Mouse (Mus musculus) testis, postnatal 10 days (tissue): ENCODE results near the gene Dcaf6.

Experiments
- DNase-seq: peaks from one replicate; pipeline ENCODE4 v3.0.0; 2021; ENCODE audit warnings: low spot score

Dcaf6 gene

DNA sequence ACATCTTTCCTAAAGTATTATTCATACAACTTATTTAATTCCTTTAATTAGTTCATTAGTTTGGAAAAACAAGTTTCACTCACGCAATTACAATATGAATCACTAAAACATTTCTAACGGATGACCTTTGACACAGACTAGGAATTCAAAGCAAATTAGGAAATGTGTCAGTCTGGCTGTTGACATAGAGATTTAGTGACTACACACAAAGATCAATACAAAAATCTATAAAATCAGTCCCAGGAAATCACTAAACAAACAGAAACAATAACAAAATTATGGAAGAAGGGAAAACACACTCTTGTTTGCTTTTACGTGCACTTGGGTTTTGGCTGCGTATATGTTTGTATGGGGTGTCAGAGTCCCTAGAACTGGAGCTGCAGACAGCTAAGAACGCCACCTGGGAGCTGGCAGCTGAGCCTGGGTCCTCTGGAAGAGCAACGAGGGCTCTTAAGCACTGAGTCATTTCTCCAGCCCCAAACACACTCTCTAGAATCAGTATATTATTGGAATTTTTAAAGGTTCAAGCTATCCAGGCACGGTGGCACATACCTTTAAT, 38.8 kb downstream of the Dcaf6 start:
- no peak for DNase-seq

- DNase-seq = no peak
These were observed 63.9 kb downstream of the Dcaf6 start for GRCm38 (mm10) chr1:165396401-165396805.

- no peak for DNase-seq
These were observed 64.3 kb downstream of the Dcaf6 start for GRCm38 (mm10) chr1:165395940-165396339.

DNA sequence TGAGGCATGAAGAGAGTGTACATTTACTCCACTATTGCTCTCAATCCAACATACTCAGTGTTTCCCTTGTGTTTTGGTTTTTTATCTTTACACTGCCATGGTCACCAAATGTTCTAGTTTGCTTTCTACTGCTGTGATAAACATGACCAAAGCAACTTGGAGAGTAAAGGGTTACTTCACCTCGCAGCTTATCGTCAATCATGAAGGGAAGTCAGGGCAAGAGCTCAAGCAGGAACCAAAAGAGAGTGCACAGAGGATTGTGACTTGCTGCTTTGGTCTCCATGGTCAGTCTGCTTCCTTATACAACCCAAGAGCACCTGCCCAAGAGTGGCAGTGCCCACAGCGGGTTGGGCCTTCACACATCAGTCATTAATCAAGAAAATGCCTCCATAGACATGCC, 65.4 kb downstream of the Dcaf6 start:
- no peak for DNase-seq

GRCm38 (mm10) chr1:165393033-165393432, 67.2 kb downstream of the Dcaf6 start:
- DNase-seq = no peak

DNA sequence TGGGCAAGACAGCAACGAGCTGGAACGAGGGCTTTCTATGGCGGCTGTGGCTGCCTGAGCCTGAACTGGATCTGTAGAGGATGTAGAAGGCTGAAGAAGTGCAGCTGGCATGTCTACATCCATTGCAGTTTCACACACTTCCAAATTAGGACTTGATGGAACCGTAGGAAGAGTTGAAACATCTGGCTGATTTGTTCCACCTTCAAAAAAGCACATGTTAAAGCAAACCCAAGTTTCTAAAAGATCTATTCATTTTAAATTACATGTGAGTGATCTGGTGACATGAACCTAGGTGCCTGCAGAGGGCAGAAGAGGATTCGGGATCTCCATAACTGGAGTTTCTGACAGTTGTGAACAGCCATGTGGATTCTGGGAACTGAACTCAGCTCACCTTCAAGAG, 71.6 kb downstream of the Dcaf6 start:
- DNase-seq = peak; percentile 48

DNA sequence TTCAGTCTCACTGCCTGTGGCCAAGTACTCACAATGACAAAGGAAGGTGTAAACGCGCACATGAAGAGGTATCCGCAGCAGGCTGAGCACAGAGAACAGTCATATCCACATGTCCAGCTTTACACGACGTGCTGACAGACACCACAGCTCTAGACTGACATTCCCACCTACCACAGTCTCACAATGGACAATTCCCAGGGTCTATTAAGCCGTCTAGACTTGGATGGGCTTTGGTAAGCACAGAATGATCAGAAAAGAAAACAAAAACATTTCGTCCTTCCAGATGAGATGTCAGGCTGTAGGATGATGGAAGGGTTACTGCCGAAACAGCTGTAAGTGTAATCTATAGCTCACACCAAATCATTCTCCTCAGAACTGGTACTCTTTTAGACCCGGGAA, 73.8 kb downstream of the Dcaf6 start:
- DNase-seq = no peak

DNA sequence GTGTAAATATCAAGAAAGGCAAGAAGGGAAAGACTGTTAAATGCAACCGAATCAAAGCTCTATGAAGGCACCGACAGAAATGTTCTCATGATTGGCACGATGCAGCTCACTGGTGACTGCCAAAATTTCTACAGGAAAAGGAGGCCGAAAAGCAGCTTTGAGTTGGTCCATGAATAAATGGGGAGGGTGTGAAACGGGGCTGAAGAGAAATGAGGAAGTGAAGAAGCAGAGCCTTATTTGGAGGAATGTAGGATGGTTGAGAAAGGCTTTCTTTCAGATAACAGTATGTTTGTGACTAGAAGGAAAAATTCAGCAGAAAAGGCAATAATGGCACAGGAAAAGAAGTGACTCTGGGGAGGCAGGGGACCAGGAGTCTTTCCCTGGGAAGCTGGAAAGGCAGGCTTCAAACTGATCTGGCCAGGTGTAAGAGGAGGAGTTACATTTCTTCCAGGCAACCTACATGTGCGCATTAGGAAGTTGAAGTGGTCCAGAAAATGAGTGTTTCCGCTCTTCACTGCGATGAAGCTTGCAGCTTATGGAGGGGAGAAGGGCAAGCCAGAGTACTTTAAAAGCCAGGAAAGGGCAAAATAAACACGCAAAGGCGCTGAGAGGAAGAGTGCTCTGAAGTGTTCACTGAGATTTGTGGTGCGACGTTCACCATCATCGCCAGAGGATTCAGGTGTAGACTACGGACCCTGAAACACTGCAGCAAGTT, 74.3 kb downstream of the Dcaf6 start:
- no peak for DNase-seq

- no peak for DNase-seq
These were observed 86.4 kb downstream of the Dcaf6 start for GRCm38 (mm10) chr1:165373839-165374238.

DNA sequence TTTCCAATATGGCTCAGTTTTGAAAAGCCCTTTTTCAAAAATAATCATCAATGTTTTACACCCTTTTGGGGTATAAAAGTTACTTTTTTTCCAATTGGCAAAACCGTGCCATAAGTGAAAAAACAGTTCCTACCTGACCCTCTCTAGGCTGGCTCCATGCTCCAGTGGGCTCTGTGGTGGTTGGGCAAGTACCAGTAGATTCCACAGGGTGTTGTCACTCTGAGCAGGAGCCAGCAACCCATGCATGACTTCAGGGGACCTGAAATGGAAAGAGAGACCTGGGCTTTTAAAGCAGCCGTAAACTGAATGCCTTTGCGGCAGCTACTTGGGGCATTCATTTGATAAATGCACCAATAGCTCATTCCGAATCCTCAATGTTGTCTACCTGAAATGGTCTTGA, 89.3 kb downstream of the Dcaf6 start:
- no peak for DNase-seq

GRCm38 (mm10) chr1:165365057-165365456, 95.2 kb downstream of the Dcaf6 start:
- DNase-seq = no peak

GRCm38 (mm10) chr1:165363271-165363670, 97.0 kb downstream of the Dcaf6 start:
- no peak for DNase-seq

DNA sequence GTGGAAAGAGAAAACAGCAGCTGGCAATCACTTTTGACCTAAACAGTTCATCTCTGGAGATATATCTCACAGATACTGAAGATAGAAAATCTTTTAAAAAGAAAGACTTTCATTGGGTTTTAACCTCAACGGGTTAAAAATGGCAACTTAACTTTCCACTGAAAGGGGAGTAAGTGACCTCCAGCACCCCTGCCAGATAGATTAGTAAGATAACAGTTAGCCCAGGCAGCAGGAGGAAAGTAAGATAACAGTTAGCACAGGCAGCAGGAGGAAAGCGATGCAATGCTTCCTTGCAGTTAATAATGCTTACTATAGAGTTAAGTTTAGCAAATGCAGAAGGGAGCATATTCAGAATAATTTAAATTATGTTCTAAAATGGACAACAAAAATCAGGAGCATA, 103.9 kb downstream of the Dcaf6 start:
- DNase-seq = no peak

GRCm38 (mm10) chr1:165348627-165349026, 111.6 kb downstream of the Dcaf6 start:
- DNase-seq = no peak

DNA sequence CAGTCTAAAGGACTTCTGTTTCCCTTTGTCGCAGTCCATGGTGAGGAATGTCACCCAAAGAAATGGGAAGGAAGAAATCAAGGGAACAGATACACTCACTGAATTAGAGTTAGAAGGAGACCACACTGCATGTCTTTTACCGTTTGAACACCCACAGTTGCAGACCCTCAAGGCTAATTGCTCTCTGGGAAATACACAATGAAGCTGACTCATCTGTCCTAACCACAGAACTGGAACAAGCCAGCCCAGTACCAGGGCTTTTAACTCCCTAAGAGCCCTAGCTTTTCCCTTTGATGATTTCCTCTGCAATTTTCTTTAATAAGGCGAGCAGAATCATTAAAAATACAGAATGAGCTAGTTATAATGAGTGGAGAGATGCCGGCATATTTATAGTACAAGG, 115.8 kb downstream of the Dcaf6 start:
- no peak for DNase-seq

GRCm38 (mm10) chr1:165342126-165342525, 118.1 kb downstream of the Dcaf6 start:
- no peak for DNase-seq

DNA sequence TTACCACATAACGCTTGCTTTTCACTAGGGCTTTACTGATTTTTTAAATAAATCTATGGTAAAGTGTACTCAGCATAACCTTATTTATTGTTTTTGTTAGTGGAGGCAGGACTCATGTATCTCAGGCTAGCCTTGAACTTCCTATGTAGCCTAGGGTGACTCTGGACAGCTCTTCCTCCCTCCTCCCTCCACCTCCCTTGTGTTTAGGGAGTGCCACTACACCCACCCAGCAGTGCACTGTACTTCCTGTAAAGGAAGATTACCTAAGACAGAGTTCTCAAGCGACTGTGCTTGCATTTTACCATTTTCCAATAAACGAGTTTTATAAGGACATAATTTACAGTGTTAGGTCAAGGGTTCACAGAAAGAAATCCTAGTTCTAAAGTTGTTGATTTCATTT, 127.5 kb downstream of the Dcaf6 start:
- DNase-seq = no peak

DNA sequence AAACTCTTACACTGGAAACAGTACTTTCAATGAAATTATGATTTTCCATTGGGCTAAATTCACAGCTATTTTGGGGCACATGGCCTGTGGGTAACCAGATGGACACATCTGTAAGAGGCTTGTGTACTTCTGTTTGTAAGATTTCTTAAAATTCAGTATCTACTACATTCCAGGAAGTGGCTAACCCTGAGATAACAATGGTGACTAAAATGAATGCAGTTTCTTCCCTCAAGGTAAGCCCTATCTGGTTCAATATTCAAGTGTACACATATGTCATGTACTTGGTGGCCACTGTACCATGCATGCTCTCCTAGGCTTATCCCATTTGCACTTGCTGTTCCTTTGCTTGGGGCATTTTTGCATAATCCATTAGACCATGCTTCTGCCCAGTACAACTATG, 129.4 kb downstream of the Dcaf6 start:
- DNase-seq = no peak

GRCm38 (mm10) chr1:165328384-165329289, 131.6 kb downstream of the Dcaf6 start:
- DNase-seq = peak; percentile 24

DNA sequence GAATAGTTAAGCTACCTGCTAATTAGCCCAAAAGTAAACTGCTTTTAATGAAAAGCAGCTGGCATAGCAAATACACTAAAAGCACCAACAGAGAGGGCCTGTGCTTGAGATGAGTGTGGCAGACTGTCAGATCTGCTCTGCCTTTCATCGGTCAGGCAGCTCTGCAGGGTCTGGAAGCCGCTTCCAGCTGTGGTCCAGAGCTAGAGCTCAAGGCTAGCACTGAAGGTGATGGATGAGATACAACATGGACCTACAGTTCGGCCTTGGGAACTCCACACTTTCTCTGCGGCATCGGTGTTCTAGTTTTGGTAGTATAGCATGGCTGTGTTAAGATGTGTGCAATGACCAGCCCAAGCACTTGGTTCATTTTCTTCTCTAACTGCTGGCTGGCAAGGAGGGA, 132.4 kb downstream of the Dcaf6 start:
- peak; percentile 33 for DNase-seq

GRCm38 (mm10) chr1:165327370-165327769, 132.9 kb downstream of the Dcaf6 start:
- peak; percentile 16 for DNase-seq

GRCm38 (mm10) chr1:165322934-165323333, 137.3 kb downstream of the Dcaf6 start:
- peak; percentile 29 for DNase-seq

DNA sequence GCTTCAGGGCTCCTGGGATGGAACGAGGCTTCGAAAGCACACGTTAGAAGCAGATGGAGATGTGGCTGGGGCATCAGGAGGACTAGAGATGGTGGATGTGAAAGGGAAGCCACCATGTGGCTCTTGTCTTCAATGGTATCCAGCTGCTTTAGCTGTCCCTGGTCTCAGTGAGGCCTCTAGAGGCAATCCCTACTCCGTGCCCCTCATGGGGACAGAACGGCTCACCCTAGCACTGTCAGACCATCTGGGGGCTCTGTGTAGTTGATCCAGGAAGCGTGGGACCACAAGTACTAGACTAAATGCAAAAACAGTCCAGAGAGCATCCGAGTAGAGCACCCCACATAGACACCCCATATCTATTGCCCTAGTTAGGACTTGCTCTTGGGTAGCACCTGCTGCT, 138.4 kb downstream of the Dcaf6 start:
- no peak for DNase-seq
